Mouse (Mus musculus) B cell, adult (primary cell): ENCODE results near the gene Trove2. TPM values are rescaled to one million over a fixed set of nuclear protein-coding genes. Genes with fewer than 3 reads are reported as not detected.

ENCODE experiments used
- total RNA-seq: library from RNA; stranded (reverse); gene quantifications from 4 replicates; pipeline ENCODE4 v1.2.4, GENCODE M21; 2023; ENCODE audit not compliant: inconsistent age

The Trove2 gene
- 1.6 to 2.6 TPM (median 2.2 TPM) in 4 replicates for total RNA-seq

GRCm38 (mm10) chr1:143776446-143777411, at the start of gene Trove2, which contains the start of gene Uchl5:
TSS of gene Trove2 (minus strand) at chr1:143777068.
TSS of gene Uchl5 (plus strand) at chr1:143777272.

GRCm38 (mm10) chr1:143716038-143716437, 60.8 kb downstream of the Trove2 start, which contains the start of gene Glrx2:
TSS of gene Glrx2 (plus strand) at chr1:143716338.

DNA sequence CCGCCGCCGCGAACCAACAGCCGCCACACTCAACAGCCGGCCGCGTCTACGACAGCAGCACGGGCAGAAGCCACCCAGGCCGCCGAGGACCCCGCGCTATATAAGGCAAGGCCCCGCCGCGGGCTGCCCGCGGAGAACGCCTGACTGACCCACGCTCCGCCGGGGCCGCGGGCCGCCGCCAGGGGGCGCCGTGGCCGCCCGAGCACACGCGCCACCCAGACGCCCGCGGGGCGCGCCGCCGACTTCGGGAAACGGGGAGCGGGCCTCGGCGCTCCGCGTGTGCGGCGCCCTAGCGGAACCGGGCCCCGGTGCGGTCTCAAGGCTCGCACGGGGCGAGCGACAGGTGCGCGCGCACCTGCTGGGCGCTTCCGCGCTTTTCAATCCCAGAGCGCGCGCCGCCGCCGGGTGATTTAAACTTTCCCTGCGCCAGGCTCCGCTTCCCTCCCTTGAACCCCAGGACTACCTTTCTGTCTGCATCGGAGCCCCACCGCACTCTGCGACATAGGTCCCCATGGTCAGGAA, 74.1 kb downstream of the Trove2 start, which contains the start of gene Cdc73:
TSS of gene Cdc73 (minus strand) at position 153 of the 522 bp plus-strand sequence.

Other genes with a start within 250 kb of the Trove2 start
- not detected in 4 replicates for gene B3galt2, start 136.4 kb downstream of the Trove2 start, total RNA-seq
- gene Cdc73, start 74.2 kb downstream of the Trove2 start, total RNA-seq: 85.9 to 95.7 TPM (median 91.0 TPM) in 4 replicates
- 26.4 to 34.9 TPM (median 30.3 TPM) in 4 replicates for gene Glrx2, start 60.7 kb downstream of the Trove2 start, total RNA-seq
- gene Uchl5, start 204 bp upstream of the Trove2 start, total RNA-seq: 29.1 to 33.6 TPM (median 30.9 TPM) in 4 replicates
- 814 to 1,041 TPM (median 897 TPM) in 4 replicates for gene Rgs2, start 227.1 kb upstream of the Trove2 start, total RNA-seq